Mouse (Mus musculus) small intestine, adult 2 months (tissue): ENCODE measurements at regions not wholly inside any gene's neighbourhood (a gene's known extent, or its start where the extent isn't known, plus 50 kb on each side); places are given as distances from the start of the nearest gene placed in this dataset.

ENCODE experiments used
- H3K27ac ChIP-seq: fragments of 200-500 bp; 2 replicates; pipeline ENCODE4 v1.5.1; 2012; ENCODE audit warnings: low read depth, low read length, control low read depth, inconsistent platforms; ENCODE audit not compliant: insufficient read depth
- H3K27me3 ChIP-seq: fragments of 200-500 bp; 2 replicates; pipeline ENCODE4 v1.6.1; 2012; ENCODE audit warnings: mild to moderate bottlenecking, moderate library complexity, low read length, inconsistent platforms; ENCODE audit not compliant: control insufficient read depth, insufficient read depth
- H3K36me3 ChIP-seq: fragments of 200-500 bp; 2 replicates; pipeline ENCODE4 v1.6.1; 2012; ENCODE audit warnings: mild to moderate bottlenecking, low read length, control low read depth, inconsistent platforms; ENCODE audit not compliant: control insufficient read depth, insufficient read depth
- H3K4me1 ChIP-seq: fragments of 200-500 bp; 2 replicates; pipeline ENCODE4 v1.6.1; 2012; ENCODE audit warnings: low read length, inconsistent platforms, mixed read lengths; ENCODE audit not compliant: control insufficient read depth, insufficient read depth, insufficient read length
- H3K4me3 ChIP-seq: fragments of 200-500 bp; 2 replicates; pipeline ENCODE4 v1.5.1; 2012; ENCODE audit warnings: low read depth, mild to moderate bottlenecking, control low read depth, inconsistent platforms, low read length, moderate library complexity
- CTCF ChIP-seq: fragments of 200-500 bp; IDR thresholded peaks from 2 replicates; pipeline ENCODE4 v1.5.1; 2012; ENCODE audit warnings: low read depth, mild to moderate bottlenecking, control low read depth, inconsistent platforms, low read length, moderate library complexity, mixed read lengths; ENCODE audit not compliant: insufficient replicate concordance, insufficient read length; ENCODE audit errors: extremely low read depth
- POLR2A ChIP-seq: fragments of 200-500 bp; IDR thresholded peaks from 2 replicates; pipeline ENCODE4 v1.6.1; 2012; ENCODE audit warnings: low read depth, mild to moderate bottlenecking, control low read depth, inconsistent platforms, low read length, moderate library complexity
- WGBS: fragments of 180-500 bp; shearing (Covaris S2); methylation state at CpG from one replicate; pipeline ENCODE4 v1.1.7; 2018; 5-methylcytosine and 5-hydroxymethylcytosine counted together

GRCm38 (mm10) chr10:66593506-66593905 is 502.4 kb upstream of the Jmjd1c start:
- TF ChIP-seq CTCF: no peak
- TF ChIP-seq POLR2A: no peak
- no peak overlapping the region for H3K27ac ChIP-seq
- no peaks in the 10 kb centered on the region for H3K27me3 ChIP-seq
- H3K4me3 ChIP-seq: no peak overlapping the region
- WGBS: 60% methylated on average over 6 of the region's 6 CpGs
- H3K4me1 ChIP-seq: no peaks in the 10 kb centered on the region
- H3K36me3 ChIP-seq: no peaks in the 10 kb centered on the region

GRCm38 (mm10) chr10:66597952-66598351 is 498.0 kb upstream of the Jmjd1c start:
- TF ChIP-seq POLR2A (no peak), CTCF (no peak)
- H3K4me1 ChIP-seq: no peaks in the 10 kb centered on the region
- 59% methylated on average over 4 of the region's 4 CpGs for WGBS
- no peaks in the 10 kb centered on the region for H3K27me3 ChIP-seq
- H3K36me3 ChIP-seq: no peaks in the 10 kb centered on the region
- no peak overlapping the region for H3K4me3 ChIP-seq
- H3K27ac ChIP-seq: no peak overlapping the region

GRCm38 (mm10) chr10:66607141-66607540 is 488.8 kb upstream of the Jmjd1c start:
- no peaks in the 10 kb centered on the region for H3K4me1 ChIP-seq
- no peaks in the 10 kb centered on the region for H3K36me3 ChIP-seq
- H3K27me3 ChIP-seq: no peaks in the 10 kb centered on the region
- no peak overlapping the region for H3K27ac ChIP-seq
- TF ChIP-seq CTCF (no peak), POLR2A (no peak)
- WGBS: 31% methylated on average over 3 of the region's 3 CpGs
- no peak overlapping the region for H3K4me3 ChIP-seq

GRCm38 (mm10) chr10:66616280-66616679 is 479.6 kb upstream of the Jmjd1c start:
- no peak for TF ChIP-seq POLR2A
- TF ChIP-seq CTCF: no peak
- WGBS: 64% methylated on average over 3 of the region's 3 CpGs

GRCm38 (mm10) chr10:66630996-66631395 is 464.9 kb upstream of the Jmjd1c start:
- WGBS: 57% methylated on average over 3 of the region's 3 CpGs
- Histone ChIP-seq H3K4me3 (no peak overlapping the region), H3K36me3 (no peaks in the 10 kb centered on the region), H3K4me1 (no peaks in the 10 kb centered on the region), H3K27ac (no peak overlapping the region), H3K27me3 (no peaks in the 10 kb centered on the region)
- no peak for TF ChIP-seq POLR2A
- no peak for TF ChIP-seq CTCF

More at GRCm38 (mm10) chr10:66616280-66616679, 479.6 kb upstream of the Jmjd1c start:
- no peak overlapping the region for H3K4me3 ChIP-seq
- H3K36me3 ChIP-seq: no peaks in the 10 kb centered on the region
- H3K4me1 ChIP-seq: no peaks in the 10 kb centered on the region
- H3K27ac ChIP-seq: no peak overlapping the region
- no peaks in the 10 kb centered on the region for H3K27me3 ChIP-seq

GRCm38 (mm10) chr10:66640890-66641847 is 454.8 kb upstream of the Jmjd1c start:
- Histone ChIP-seq H3K27me3 (no peaks in the 10 kb centered on the region), H3K4me3 (no peak overlapping the region), H3K36me3 (no peaks in the 10 kb centered on the region), H3K27ac (no peak overlapping the region), H3K4me1 (no peaks in the 10 kb centered on the region)
- 79% methylated on average over 24 of the region's 24 CpGs for whole genome bisulfite sequencing
- TF ChIP-seq POLR2A (no peak), CTCF (no peak)

GRCm38 (mm10) chr10:66641966-66642365 is 454.0 kb upstream of the Jmjd1c start:
- H3K36me3 ChIP-seq: no peaks in the 10 kb centered on the region
- no peak overlapping the region for H3K27ac ChIP-seq
- H3K27me3 ChIP-seq: no peaks in the 10 kb centered on the region
- 88% methylated on average over 6 of the region's 6 CpGs for WGBS
- H3K4me3 ChIP-seq: no peak overlapping the region
- no peaks in the 10 kb centered on the region for H3K4me1 ChIP-seq
- TF ChIP-seq POLR2A (no peak), CTCF (no peak)
